Mouse (Mus musculus): Measurements from ENCODE around the gene Ndfip2.

GRCm38 (mm10) chr14:105341765-105342164, 83.4 kb downstream of the Ndfip2 start:
- TF ChIP-seq RCOR1 (IDR thresholded peaks at IDR 0.05; ENCODE audit: low read depth, low read length) (no peak), POLR2A (IDR thresholded peaks at IDR 0.05; ENCODE audit: control insufficient read depth in 1 of 2, insufficient read depth in 1 of 2, low read depth in 1 of 2, low read length in 2 of 2, poor library complexity in 1 of 2) (no peak), EP300 (IDR thresholded peaks at IDR 0.05; ENCODE audit: low read depth in 1 of 2, low read length in 2 of 2) (no peak), BHLHE40 (IDR thresholded peaks at IDR 0.05; ENCODE audit: borderline replicate concordance, low read depth, low read length) (no peak), TCF12 (IDR thresholded peaks at IDR 0.05; ENCODE audit: low read depth, low read length) (no peak), USF2 (IDR thresholded peaks at IDR 0.05; ENCODE audit: borderline replicate concordance in 1 of 2, insufficient read depth in 1 of 2, low read depth in 1 of 2, low read length in 2 of 2) (no peak), MAZ (IDR thresholded peaks at IDR 0.05; ENCODE audit: low read depth, low read length) (no peak), TBP (IDR thresholded peaks at IDR 0.05; ENCODE audit: low read depth, low read length) (no peak), TAL1 (IDR thresholded peaks at IDR 0.05; ENCODE audit: low read length) (no peak), CTCF (IDR thresholded peaks at IDR 0.05 in 2 of 3, conservative IDR thresholded peaks at IDR 0.05 in 1 of 3; ENCODE audit: control insufficient read depth in 1 of 3, insufficient read depth in 1 of 3, low read depth in 2 of 3, low read length in 3 of 3, poor library complexity in 1 of 3, severe bottlenecking in 1 of 3) (no peak), E2F4 (IDR thresholded peaks at IDR 0.05; ENCODE audit: borderline replicate concordance, low read depth, low read length) (no peak), CHD2 (IDR thresholded peaks at IDR 0.05; ENCODE audit: low read length) (no peak)
